Mouse (Mus musculus) telencephalon, adult 2 months (tissue): ENCODE data around the gene Tle1.
A peak's percentile ranks its signal among the peaks of the same experiment; 100 is the strongest.

Experiments used
- DNase-seq: peaks from one replicate; pipeline ENCODE4 v3.0.0-alpha.2; 2011; ENCODE audit warnings: low read depth, low spot score

Tle1 gene

GRCm38 (mm10) chr4:72165765-72166164 is 35.0 kb downstream of the Tle1 start:
- DNase-seq = no peak

- no peak for DNase-seq
These were observed 38.1 kb downstream of the Tle1 start for GRCm38 (mm10) chr4:72162445-72163218.

- DNase-seq = no peak
These were observed 40.6 kb downstream of the Tle1 start for GRCm38 (mm10) chr4:72160102-72160511.

GRCm38 (mm10) chr4:72157931-72158371 is 42.8 kb downstream of the Tle1 start:
- DNase-seq = no peak

- no peak for DNase-seq
These were observed 50.1 kb downstream of the Tle1 start for GRCm38 (mm10) chr4:72150460-72151131.

GRCm38 (mm10) chr4:72146003-72146402 is 54.7 kb downstream of the Tle1 start:
- DNase-seq = no peak

GRCm38 (mm10) chr4:72144541-72144940 is 56.2 kb downstream of the Tle1 start:
- DNase-seq = peak; percentile 31

GRCm38 (mm10) chr4:72140706-72141105 is 60.0 kb downstream of the Tle1 start:
- DNase-seq = no peak

GRCm38 (mm10) chr4:72139475-72140120 is 61.1 kb downstream of the Tle1 start:
- no peak for DNase-seq

- DNase-seq = no peak
These were observed 62.2 kb downstream of the Tle1 start for GRCm38 (mm10) chr4:72138264-72139080.

- DNase-seq = no peak
These were observed 68.1 kb downstream of the Tle1 start for GRCm38 (mm10) chr4:72132646-72133045.

GRCm38 (mm10) chr4:72127596-72127995 is 73.1 kb downstream of the Tle1 start:
- DNase-seq = no peak

GRCm38 (mm10) chr4:72124790-72125189 is 75.9 kb downstream of the Tle1 start:
- no peak for DNase-seq

GRCm38 (mm10) chr4:72122837-72123236 is 77.9 kb downstream of the Tle1 start:
- no peak for DNase-seq

- no peak for DNase-seq
These were observed 78.4 kb downstream of the Tle1 start for GRCm38 (mm10) chr4:72122343-72122742.

GRCm38 (mm10) chr4:72120050-72120449 is 80.7 kb downstream of the Tle1 start:
- DNase-seq = no peak

GRCm38 (mm10) chr4:72105702-72106101 is 95.0 kb downstream of the Tle1 start:
- no peak for DNase-seq

- no peak for DNase-seq
These were observed 96.5 kb downstream of the Tle1 start for GRCm38 (mm10) chr4:72104186-72104585.

- no peak for DNase-seq
These were observed 112.9 kb downstream of the Tle1 start for GRCm38 (mm10) chr4:72087811-72088210.

GRCm38 (mm10) chr4:72069111-72069534 is 131.6 kb downstream of the Tle1 start:
- peak; percentile 3 for DNase-seq

GRCm38 (mm10) chr4:72067937-72068336 is 132.8 kb downstream of the Tle1 start:
- DNase-seq = no peak
